Mouse (Mus musculus) embryo, embryonic 11 days (tissue): ENCODE measurements around the gene Stab1.

Experiments
- DNase-seq: peaks from one replicate; pipeline ENCODE4 v3.0.0-alpha.2; 2015

Gene Stab1

DNA sequence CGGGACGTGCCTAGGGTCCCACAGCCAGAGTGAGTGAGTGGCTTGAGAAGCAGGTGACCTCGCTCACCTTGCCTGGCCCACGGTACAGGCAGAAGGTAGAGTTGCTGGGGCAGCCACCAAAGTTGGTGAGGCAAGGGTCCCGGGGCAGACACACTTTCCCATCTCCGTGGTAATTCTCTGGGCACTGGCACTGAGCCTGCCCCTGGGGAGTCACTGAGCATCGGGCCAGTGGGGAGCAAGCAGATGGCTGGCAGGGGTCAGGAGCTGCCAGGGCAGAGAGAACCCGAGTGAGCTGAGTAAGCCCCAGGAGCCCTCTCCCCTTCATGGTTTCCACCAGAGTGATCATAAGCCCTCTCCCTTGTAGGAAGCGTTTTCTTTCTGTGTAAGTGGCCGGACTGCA lies 6.8 kb downstream of the Stab1 start:
- DNase-seq = no peak

DNA sequence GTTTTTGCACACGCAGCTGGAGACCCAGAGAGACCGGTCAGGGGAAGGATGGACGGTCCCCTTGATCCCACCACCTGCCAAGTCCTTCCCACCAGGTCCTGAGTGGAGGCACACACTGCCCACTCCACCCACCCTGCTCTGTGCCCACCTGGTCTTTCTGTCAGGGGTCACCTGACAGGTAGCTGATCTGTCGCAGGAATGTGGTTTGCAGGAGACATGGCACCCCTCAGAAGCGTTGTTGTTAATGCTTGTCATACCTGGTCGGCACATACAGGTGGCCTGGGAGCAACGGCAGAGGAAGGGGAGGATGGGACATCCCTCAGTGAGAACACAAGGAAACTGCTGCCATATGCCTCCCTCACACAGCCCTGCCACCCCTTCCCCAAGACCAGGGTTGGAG lies 7.2 kb downstream of the Stab1 start:
- no peak for DNase-seq

DNA sequence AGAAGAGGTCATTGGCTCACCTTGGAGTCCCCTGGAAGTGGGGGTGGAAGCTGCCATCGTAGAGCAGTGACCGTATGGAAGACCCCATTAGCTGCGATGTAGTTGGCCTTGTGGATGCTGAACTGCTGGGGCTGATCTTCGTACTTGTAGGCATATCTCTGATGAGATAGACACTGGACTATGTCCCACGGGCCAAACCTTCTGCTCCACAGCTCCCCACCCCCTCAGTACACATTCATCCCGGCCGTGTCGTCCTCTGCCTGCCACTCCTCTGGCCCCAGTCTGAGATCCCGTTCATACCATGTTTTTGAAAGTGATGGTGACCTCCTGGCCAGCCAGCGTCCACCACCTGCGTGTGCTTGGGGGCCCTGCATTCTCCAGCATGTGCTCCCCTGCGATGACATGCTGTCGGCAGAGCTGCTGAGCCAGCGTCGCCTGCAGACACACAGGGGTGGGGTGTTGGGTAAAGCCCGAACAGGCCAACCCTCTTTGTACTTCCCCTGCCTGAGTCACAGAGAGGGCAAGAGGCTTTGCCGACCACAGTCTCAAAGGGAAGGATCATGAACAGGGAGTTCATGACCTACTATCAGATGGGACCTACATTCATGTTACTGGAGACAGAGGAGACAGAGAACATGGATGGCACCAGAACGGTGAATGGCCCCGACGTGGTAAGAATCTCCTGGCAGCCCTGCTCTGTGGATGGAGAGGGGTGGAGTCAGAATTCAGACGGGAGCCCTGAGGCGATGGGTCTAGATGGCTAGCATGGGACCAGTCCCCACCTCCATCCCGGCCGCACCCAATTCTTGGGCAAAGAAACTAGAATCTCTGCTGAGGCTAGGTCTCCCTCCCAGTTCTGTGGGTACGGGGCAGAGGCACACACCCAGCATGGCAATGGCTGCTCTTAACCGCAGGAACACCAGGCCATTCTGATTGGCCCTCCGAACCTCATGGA lies 8.0 kb downstream of the Stab1 start:
- DNase-seq = no peak

- no peak for DNase-seq
Observed at GRCm38 (mm10) chr14:31145694-31146093, 22.7 kb downstream of the Stab1 start.

DNA sequence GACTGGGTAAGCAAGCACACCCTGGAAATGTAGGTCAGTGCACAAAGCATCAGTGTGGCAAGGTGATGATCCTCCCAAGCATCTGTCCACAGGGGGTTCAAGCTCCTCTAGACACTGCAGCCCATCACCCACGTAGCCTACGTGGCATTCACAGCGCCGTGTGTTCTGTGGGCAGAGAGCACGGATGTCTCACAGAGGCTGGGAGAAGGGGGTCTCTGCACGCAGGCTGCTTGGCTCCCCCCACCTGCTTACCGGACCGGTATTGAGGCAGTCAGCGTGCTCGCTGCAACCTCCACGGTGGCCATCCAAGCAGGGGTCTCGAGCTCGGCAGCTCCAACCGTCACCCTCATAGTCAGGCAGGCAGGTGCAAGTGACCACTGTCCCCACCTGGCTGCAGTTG lies 27.4 kb downstream of the Stab1 start:
- DNase-seq = no peak

GRCm38 (mm10) chr14:31140141-31140540 lies 28.3 kb downstream of the Stab1 start:
- no peak for DNase-seq

DNA sequence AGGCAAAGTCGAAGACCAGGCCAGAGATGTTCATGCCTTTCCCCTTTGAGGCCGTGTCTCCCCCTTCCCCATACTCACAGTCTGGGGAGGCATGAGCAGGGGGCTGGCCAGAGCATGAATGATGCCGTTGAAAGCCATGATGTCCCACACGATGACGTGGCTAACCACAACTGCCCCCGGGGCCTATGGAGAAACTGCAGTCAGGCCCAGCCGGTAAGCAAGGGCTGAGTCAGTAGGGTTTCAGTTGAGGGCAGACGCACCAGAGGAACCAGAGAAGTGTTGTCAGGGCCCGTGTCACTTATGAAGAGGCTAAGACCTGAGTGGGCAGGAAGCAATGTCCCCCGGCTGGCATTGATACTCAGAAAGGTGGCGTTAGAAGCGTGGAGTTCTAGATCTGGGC lies 28.8 kb downstream of the Stab1 start:
- DNase-seq = no peak

DNA sequence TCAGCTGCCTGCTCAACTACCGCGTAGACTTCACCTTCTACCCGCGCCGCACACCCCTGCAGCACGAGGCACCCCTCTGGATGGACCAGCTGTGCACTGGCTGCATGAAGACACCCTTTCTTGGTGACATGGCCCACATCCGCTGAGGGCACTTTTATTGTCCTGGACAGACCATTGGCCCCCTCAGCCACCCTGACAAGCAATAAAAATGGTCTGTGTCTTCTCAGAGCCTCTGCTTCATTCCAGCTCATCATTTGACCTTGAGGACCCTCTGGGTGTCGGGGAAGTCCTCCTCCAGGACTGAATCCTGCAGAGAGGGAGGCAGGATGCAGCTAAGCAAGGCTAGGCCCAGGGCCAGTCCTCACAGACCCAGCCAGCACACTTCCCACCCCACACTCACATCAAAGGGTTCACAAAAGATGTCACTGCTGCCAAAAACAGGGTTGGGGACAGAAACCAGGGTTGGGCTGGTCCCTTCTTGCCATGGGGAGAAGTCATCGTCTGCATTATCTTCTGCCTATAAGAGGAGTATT lies 29.5 kb downstream of the Stab1 start:
- DNase-seq = no peak

GRCm38 (mm10) chr14:31138219-31138896 lies 30.1 kb downstream of the Stab1 start:
- no peak for DNase-seq

GRCm38 (mm10) chr14:31137791-31138190 lies 30.6 kb downstream of the Stab1 start:
- DNase-seq = no peak

DNA sequence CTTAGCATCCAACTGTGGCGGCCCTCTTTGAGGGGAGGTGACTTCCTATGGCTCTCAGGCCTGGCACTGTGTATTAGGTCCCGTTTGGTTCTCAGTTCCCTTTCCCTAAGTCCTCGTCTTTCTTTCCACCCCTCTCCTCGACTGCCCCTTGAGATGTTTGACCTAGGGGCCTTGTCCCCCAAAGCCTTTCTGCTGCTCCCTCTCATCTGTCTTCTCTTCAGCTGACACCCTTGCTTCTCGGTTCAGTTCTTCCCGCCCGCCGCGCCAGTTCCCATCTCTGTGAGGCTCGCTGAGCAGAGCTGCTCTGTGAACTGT lies 31.2 kb downstream of the Stab1 start:
- no peak for DNase-seq

GRCm38 (mm10) chr14:31136411-31137280 lies 31.8 kb downstream of the Stab1 start:
- DNase-seq = no peak

DNA sequence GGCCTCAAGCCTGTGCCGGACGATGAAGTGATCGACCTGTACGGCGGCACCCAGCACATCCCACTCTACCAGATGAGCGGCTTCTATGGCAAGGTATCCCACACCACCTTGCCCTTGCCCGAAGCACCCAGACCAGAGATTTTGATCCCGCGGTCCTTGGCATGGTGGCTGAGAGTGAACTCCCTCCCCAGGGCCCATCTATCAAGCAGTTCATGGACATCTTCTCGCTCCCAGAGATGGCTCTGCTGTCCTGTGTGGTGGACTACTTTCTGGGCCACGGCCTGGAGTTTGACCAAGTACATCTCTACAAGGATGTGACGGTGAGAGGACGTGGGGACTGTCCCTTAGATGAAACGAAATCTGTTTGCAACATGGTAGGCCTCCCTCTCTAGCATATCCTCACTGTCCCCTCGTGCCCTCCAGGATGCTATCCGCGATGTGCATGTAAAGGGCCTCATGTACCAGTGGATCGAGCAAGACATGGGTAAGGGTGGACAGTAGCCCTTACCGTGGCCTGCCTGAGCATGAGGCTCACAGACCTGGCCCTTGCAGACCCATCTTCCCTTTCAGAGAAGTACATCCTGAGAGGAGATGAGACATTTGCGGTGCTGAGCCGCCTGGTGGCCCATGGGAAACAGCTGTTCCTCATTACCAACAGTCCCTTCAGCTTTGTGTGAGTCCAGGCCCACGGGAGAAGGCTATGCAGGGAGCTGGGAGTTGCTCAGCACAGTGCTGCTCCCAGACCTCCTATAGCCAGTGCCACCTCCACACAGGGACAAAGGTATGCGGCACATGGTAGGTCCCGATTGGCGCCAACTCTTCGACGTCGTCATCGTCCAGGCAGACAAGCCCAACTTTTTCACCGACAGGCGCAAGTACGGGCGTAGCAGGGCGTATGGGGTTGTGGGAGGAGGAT lies 32.7 kb downstream of the Stab1 start:
- no peak for DNase-seq

DNA sequence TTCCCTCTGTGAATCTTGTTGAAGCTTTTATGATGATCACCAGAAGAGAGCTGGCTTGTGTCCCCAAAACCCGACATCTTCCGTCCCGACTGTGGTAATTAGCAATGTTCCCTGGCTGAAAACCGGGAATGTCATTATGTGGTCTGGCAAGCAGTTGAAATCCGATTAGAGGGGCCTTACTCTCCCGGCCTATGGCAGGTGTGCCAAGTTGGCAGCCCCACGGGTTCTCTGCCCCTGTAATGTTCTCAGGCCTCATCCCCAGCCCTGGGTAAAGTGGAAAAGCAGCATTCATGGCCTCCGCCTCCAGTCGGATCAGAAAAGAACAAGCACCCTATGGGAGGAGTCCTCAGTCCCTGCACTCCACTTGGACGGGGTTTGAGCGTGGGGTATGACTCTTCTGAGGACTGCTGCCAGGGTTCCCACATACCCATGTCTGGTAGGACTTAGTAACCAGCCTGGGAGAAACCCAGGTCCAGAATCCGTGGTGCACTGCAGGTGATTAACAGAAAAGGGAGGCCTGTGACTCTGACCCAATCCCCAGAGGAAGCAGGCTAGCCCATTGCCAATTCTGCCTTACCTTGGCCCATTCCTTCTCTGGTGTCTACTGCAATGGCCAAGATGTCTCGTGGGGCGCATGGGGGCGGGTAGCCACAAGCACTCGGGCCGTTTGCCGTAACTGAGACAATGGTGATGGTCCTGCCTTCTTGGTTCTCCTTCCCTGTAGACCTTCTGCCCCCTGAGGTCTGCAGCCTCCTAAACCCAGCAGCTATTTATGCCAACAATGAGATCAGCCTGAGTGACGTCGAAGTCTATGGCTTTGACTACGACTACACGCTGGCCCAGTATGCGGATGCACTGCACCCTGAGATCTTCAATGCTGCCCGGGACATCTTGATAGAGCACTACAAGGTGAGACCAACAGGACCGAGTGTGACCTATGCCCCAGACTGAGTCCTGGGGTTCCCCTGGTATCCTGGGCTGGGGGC lies 34.1 kb downstream of the Stab1 start:
- DNase-seq = no peak

DNA sequence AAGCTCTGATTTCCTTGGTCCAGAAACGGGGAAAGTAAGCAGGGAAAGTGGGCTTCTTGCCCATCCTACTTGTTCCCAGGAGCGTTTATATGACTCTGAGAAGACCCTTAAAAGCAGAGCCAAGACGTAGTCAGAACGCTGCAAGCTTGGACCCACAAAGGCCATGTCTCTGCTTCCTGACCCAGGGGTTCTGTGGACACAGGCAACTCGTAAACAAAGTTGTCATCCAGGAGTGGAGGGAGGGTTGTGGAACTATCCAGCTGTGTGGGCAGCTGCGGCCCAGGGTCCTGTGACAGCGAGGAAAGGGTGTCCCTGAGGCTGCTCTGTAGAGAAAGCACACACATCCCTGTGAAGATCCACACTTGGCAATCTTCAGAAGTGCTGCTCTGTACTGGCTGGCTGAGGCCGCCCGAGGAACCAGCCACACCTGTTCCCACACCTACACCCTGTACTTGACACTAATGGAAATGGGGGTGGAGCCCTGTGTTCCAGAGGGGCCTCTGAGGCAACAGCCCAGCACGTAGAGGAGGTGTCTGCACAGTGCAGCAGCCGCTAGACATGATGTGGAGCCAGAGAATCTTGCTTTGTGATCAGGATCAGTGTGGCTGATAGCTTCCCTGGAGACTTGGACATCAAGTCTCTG lies 35.3 kb downstream of the Stab1 start:
- no peak for DNase-seq

GRCm38 (mm10) chr14:31132491-31132975 lies 35.9 kb downstream of the Stab1 start:
- DNase-seq = no peak

DNA sequence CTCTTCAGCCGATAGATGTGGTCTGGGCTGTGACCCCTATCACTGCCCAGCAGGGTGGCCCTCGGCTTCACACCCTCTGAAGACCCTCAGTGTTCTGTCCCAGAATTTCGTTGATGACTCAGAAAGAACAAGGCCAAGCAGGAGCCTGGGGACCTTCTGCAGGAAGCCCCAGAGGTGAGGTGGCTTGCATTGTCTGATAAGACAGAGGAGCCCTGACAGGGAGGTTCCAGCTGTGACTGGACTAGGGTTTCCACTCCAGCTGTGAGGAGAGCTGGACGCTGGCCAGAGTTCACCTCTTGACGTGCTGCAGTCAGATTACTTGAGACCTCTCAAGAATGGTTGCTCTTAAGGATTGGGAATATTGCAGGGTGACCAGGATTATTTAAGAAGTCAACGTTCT lies 36.4 kb downstream of the Stab1 start:
- peak; percentile 32 for DNase-seq

DNA sequence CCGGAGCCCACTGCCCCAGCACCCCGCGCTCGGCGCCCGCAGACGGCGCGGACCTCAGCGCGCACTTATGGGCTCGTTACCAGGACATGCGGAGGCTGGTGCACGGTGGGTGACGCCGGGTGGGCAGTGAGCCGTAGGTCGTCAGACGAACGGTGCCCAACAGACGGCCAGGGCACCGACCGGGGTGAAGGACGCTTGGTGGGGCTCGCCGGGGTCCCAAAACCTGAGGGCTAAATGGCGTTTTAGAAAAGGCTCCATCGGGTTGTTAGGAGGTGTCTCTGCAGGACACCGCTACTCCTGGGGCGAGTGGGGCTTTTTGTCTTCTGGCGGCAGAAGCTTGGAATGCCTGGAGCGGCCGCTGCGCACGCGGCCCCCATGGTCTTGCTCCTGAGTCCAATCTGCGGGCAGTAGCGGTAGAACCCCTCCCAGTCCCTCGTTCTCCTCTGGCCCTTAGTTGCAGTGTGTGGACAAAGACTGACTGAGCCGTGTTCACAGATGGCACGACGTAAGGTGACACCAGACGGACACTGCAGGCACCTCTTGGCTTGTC lies 37.1 kb downstream of the Stab1 start:
- peak; percentile 57 for DNase-seq
